Mouse (Mus musculus): ENCODE data around the gene Brip1.

DNA sequence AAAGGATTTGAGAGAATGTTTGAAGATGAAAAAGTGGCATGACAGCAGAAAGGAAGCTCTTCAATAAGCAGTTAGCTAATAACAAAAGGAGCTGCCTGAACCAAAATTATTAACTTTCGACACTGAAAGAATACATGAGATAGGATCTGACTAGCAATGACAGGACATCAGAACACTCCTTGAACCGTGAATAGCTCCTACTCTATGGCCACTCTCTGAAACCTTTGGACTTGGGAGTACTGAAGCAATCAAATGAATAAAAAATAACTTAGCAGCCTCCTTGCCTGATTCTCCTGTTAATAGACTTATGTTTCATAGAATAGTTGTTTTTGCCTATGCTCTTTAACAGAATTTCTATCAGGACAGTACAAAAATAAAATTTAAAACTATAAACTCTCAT lies 40.7 kb downstream of the Brip1 start:
- no peak for TF ChIP-seq MAX (IDR thresholded peaks at IDR 0.05)
- no peak for TF ChIP-seq CEBPB (IDR thresholded peaks at IDR 0.05; ENCODE audit: low read depth)
- no peak for TF ChIP-seq CTCF (IDR thresholded peaks at IDR 0.05; ENCODE audit: control insufficient read depth, insufficient read depth, insufficient read length)
- TF ChIP-seq USF1 (IDR thresholded peaks at IDR 0.05; ENCODE audit: low read depth), result no peak
